ENCODE assay signal across 9 mouse cellular contexts in the genomic region with DNA sequence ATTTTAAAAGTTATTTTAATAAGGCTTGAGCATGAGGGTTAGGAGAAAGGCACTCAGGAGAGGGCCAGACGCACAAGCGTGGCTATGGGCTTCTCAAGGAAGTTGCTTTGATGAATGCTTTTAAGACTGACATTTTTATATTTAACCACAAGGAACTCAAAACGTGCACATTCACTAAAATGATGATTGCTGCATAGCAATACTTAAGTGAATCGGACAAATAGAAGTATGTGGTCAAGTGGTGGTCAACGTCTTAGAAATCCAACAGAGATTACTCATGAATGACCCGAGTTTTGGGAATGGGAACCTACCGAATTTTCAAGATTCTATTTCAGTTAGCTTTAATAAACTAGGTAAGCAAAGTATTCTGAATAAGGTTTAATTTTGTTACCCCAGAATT. TPM values are rescaled to one million over a fixed set of nuclear protein-coding genes. Genes with fewer than 3 reads are reported as not detected.
DNase-seq lines count a peak whose midpoint lies in the region; ATAC-seq and TF ChIP-seq lines count a peak whose summit lies in the region.
"Had no signal": no experiment of that assay in that cellular context is flagged by ENCODE, and none has a peak within 500 bp of the region (broad histone marks: within the 10 kb centered on the region; RNA-seq: fewer than 3 reads in every experiment).

No protein-coding gene starts in this region.

- no peaks in the 10 kb centered on the region for H3K9me3 ChIP-seq in embryonic facial prominence, embryonic 15.5 days (replicated peaks)
- H3K9me3 ChIP-seq in limb, embryonic 14.5 days (ENCODE audit: control insufficient read depth, low read length), result no peaks in the 10 kb centered on the region

- ATAC-seq in CD4-positive, CD25-positive, alpha-beta regulatory T cell, adult 4 months, result no peak
- ATAC-seq in embryonic facial prominence, embryonic 15.5 days (ENCODE audit: insufficient number of reproducible peaks, low FRiP score, low TSS enrichment, low read depth), result no peak
- ATAC-seq in limb, embryonic 14.5 days (ENCODE audit: low FRiP score, low read depth), result no peak

- WGBS in embryonic facial prominence, embryonic 15.5 days, result 46% methylated on average over 7 of the region's 7 CpGs
- 52% methylated on average over 7 of the region's 7 CpGs for WGBS in limb, embryonic 14.5 days
- WGBS in kidney, adult 2 months, result 41% methylated on average over 7 of the region's 7 CpGs

- H3K4me3 ChIP-seq in embryonic facial prominence, embryonic 15.5 days (replicated peaks), result peak overlapping the region; percentile 91
- peak overlapping the region; percentile 88 for H3K4me3 ChIP-seq in limb, embryonic 14.5 days (replicated peaks; ENCODE audit: low read length)
- H3K4me3 ChIP-seq in kidney, adult 2 months (ENCODE audit: insufficient read depth, low read depth, low read length), result no peak overlapping the region

- H3K36me3 ChIP-seq in embryonic facial prominence, embryonic 15.5 days, result peaks cover 16% of the 10 kb centered on the region
- H3K36me3 ChIP-seq in limb, embryonic 14.5 days (ENCODE audit: control insufficient read depth, insufficient read depth, low read length), result peaks cover 13% of the 10 kb centered on the region
- peaks cover 3% of the 10 kb centered on the region for H3K36me3 ChIP-seq in kidney, adult 2 months (ENCODE audit: control insufficient read depth, insufficient read depth, low read length)

- TF ChIP-seq POLR2A in limb, embryonic 14.5 days (IDR thresholded peaks at IDR 0.05; ENCODE audit: borderline replicate concordance, extremely low read depth, insufficient read depth, insufficient read length), result no peak
- no peak for TF ChIP-seq POLR2A in kidney, adult 2 months (IDR thresholded peaks at IDR 0.05; ENCODE audit: low read depth, low read length)

- no peak overlapping the region for H3K9ac ChIP-seq in embryonic facial prominence, embryonic 15.5 days
- H3K9ac ChIP-seq in limb, embryonic 14.5 days (ENCODE audit: low read depth, low read length, severe bottlenecking), result peak overlapping the region; percentile 26

- peak; percentile 3 for DNase-seq in CD4-positive, CD25-positive, alpha-beta regulatory T cell, adult 2 months (ENCODE audit: low read depth, low spot score)
- peak; percentile 13 for DNase-seq in 3134 (ENCODE audit: extremely low read depth, insufficient read length, low spot score)
- DNase-seq in limb, embryonic 14.5 days (ENCODE audit: low spot score), result no peak
- DNase-seq in right cerebral cortex, postnatal 14 days, result no peak
- DNase-seq in layer of hippocampus, adult 8-10 months (ENCODE audit: low spot score in 2 of 2), result no peak
- no peak for DNase-seq in kidney, adult 2 months

- no peak for TF ChIP-seq CTCF in kidney, adult 2 months (conservative IDR thresholded peaks at IDR 0.05; ENCODE audit: insufficient read depth, insufficient read length, low read depth, low read length)

- no peaks in the 10 kb centered on the region for H3K4me1 ChIP-seq in embryonic facial prominence, embryonic 15.5 days
- 0 out of 2 replicates have a peak, but pooled peaks cover 6% of the 10 kb centered on the region for H3K4me1 ChIP-seq in limb, embryonic 14.5 days (ENCODE audit: control insufficient read depth, insufficient read depth, low read length)
- H3K4me1 ChIP-seq in kidney, adult 2 months (ENCODE audit: control insufficient read depth, insufficient read depth, low read length), result no peaks in the 10 kb centered on the region; the same call in 1 of the 2 replicates

- no peak overlapping the region for H3K27ac ChIP-seq in embryonic facial prominence, embryonic 15.5 days (replicated peaks)
- no peak overlapping the region for H3K27ac ChIP-seq in limb, embryonic 14.5 days (replicated peaks; ENCODE audit: low read depth, low read length)
- H3K27ac ChIP-seq in kidney, adult 2 months (ENCODE audit: insufficient read depth, low read depth, low read length), result no peak overlapping the region

- no peaks in the 10 kb centered on the region for H3K27me3 ChIP-seq in embryonic facial prominence, embryonic 15.5 days
- H3K27me3 ChIP-seq in limb, embryonic 14.5 days (ENCODE audit: control insufficient read depth, insufficient read depth, low read length), result no peaks in the 10 kb centered on the region
- H3K27me3 ChIP-seq in kidney, adult 2 months (replicated peaks; ENCODE audit: control insufficient read depth, insufficient read depth, low read length), result no peaks in the 10 kb centered on the region

- peak overlapping the region; percentile 59 for H3K4me2 ChIP-seq in embryonic facial prominence, embryonic 15.5 days (replicated peaks)
- H3K4me2 ChIP-seq in limb, embryonic 14.5 days (replicated peaks; ENCODE audit: low read depth, low read length, severe bottlenecking), result peak overlapping the region; percentile 54

RNA-seq across cellular contexts. Expression of a gene that starts 0.8 kb away (rescaled TPM):
- 1 to 10 TPM; 5.2 to 6.1 TPM for polyA plus RNA-seq in CD4-positive, CD25-positive, alpha-beta regulatory T cell, adult 4 months (2017; shearing (Covaris generic))
- 5.6 and 6.6 TPM in 2 replicates for polyA plus RNA-seq in embryonic facial prominence, embryonic 15.5 days (2015; fragmentation: Nextera tagmentation; extraction: Ambion mirVana)
- polyA plus RNA-seq in limb, embryonic 14.5 days (2012; rRNA removed), result 12.9 and 16.2 TPM in 2 replicates
- 8.8 and 10.0 TPM in 2 replicates for polyA plus RNA-seq in limb, embryonic 14.5 days (2014; fragmentation: Nextera tagmentation; extraction: Ambion mirVana)
- 10 to 100 TPM; 17.9 to 21.9 (median 19.8) TPM for total RNA-seq in layer of hippocampus, adult 8-10 months (2022)
- 3.0 and 4.2 TPM in 2 replicates for polyA plus RNA-seq in kidney, adult 2 months (2012; rRNA removed)

RNA-seq across cellular contexts. Expression of a gene that starts 12.5 kb away (rescaled TPM):
- polyA plus RNA-seq in CD4-positive, CD25-positive, alpha-beta regulatory T cell, adult 4 months (2017; shearing (Covaris generic)), result not detected
- 0.17 and 0.22 TPM in 2 replicates for polyA plus RNA-seq in embryonic facial prominence, embryonic 15.5 days (2015; fragmentation: Nextera tagmentation; extraction: Ambion mirVana)
- polyA plus RNA-seq in limb, embryonic 14.5 days (2012; rRNA removed), result not detected in 2 replicates
- 0.15 and 0.30 TPM in 2 replicates for polyA plus RNA-seq in limb, embryonic 14.5 days (2014; fragmentation: Nextera tagmentation; extraction: Ambion mirVana)
- not detected for total RNA-seq in layer of hippocampus, adult 8-10 months (2022)
- not detected in 2 replicates for polyA plus RNA-seq in kidney, adult 2 months (2012; rRNA removed)
- polyA plus RNA-seq: large intestine, adult 2 months had no signal

RNA-seq across cellular contexts. Expression of a gene that starts 28.9 kb away (rescaled TPM):
- 10 to 100 TPM in 1 of 2 experiments, not detected in 1; 29.3 TPM for polyA plus RNA-seq in CD4-positive, CD25-positive, alpha-beta regulatory T cell, adult 4 months (2017; shearing (Covaris generic))
- polyA plus RNA-seq in embryonic facial prominence, embryonic 15.5 days (2015; fragmentation: Nextera tagmentation; extraction: Ambion mirVana), result 5.6 and 18.4 TPM in 2 replicates
- 5.1 and 5.9 TPM in 2 replicates for polyA plus RNA-seq in limb, embryonic 14.5 days (2012; rRNA removed)
- 6.1 and 6.8 TPM in 2 replicates for polyA plus RNA-seq in limb, embryonic 14.5 days (2014; fragmentation: Nextera tagmentation; extraction: Ambion mirVana)
- total RNA-seq in layer of hippocampus, adult 8-10 months (2022), result 10 to 100 TPM; 47.7 to 68.8 (median 61.4) TPM
- 54.6 and 55.1 TPM in 2 replicates for polyA plus RNA-seq in kidney, adult 2 months (2012; rRNA removed)

RNA-seq across cellular contexts. Expression of a gene that starts 29.6 kb away (rescaled TPM):
- polyA plus RNA-seq in CD4-positive, CD25-positive, alpha-beta regulatory T cell, adult 4 months (2017; shearing (Covaris generic)), result under 1 TPM in 1 of 2 experiments, not detected in 1; 0.32 TPM
- polyA plus RNA-seq in embryonic facial prominence, embryonic 15.5 days (2015; fragmentation: Nextera tagmentation; extraction: Ambion mirVana), result 0.07 and 0.19 TPM in 2 replicates
- polyA plus RNA-seq in limb, embryonic 14.5 days (2012; rRNA removed), result not detected in 2 replicates
- not detected in 2 replicates for polyA plus RNA-seq in limb, embryonic 14.5 days (2014; fragmentation: Nextera tagmentation; extraction: Ambion mirVana)
- not detected for total RNA-seq in layer of hippocampus, adult 8-10 months (2022)
- not detected in 2 replicates for polyA plus RNA-seq in kidney, adult 2 months (2012; rRNA removed)
- polyA plus RNA-seq: large intestine, adult 2 months had no signal

RNA-seq across cellular contexts. Expression of a gene that starts 35.1 kb away (rescaled TPM):
- under 1 TPM; 0.51 to 0.95 TPM for polyA plus RNA-seq in CD4-positive, CD25-positive, alpha-beta regulatory T cell, adult 4 months (2017; shearing (Covaris generic))
- polyA plus RNA-seq in embryonic facial prominence, embryonic 15.5 days (2015; fragmentation: Nextera tagmentation; extraction: Ambion mirVana), result 0.37 and 1.6 TPM in 2 replicates
- 0.17 and 0.30 TPM in 2 replicates for polyA plus RNA-seq in limb, embryonic 14.5 days (2012; rRNA removed)
- polyA plus RNA-seq in limb, embryonic 14.5 days (2014; fragmentation: Nextera tagmentation; extraction: Ambion mirVana), result 0.28 and 0.29 TPM in 2 replicates
- 10 to 100 TPM; 17.4 to 24.2 (median 20.9) TPM for total RNA-seq in layer of hippocampus, adult 8-10 months (2022)
- polyA plus RNA-seq in kidney, adult 2 months (2012; rRNA removed), result 0.26 and 0.34 TPM in 2 replicates

Comparison
In these comparisons a context has a peak if more than half of its experiments do, and no peak if none do; other contexts are left out.
1. DNase-seq: peak in CD4-positive, CD25-positive, alpha-beta regulatory T cell, adult 2 months (single experiment) and 3134 (single experiment); none in limb, embryonic 14.5 days (single experiment), right cerebral cortex, postnatal 14 days (single experiment), layer of hippocampus, adult 8-10 months (0 of 2) and kidney, adult 2 months (single experiment).